Mouse (Mus musculus) heart, postnatal 0 days (tissue): ENCODE results near the gene Galnt11. TPM values are rescaled to one million over a fixed set of nuclear protein-coding genes. Genes with fewer than 3 reads are reported as not detected.
"Not testable (repeated sequence)": the region's sequence is repeated elsewhere in the genome, so short reads cannot be mapped to it uniquely, and the experiment has no call there.

Experiments used
- ATAC-seq: fragments of 200-750 bp; cut with Nextera tagmentation; 2 replicates; pipeline ENCODE4 v1.8.0; 2017; ENCODE audit warnings: low read depth, moderate number of reproducible peaks, moderate library complexity; ENCODE audit not compliant: insufficient read depth
- DNase-seq: peaks from one replicate; pipeline ENCODE4 v3.0.0-alpha.2; 2016; ENCODE audit warnings: low spot score
- H3K27ac ChIP-seq: fragments of 300-500 bp; sonication (generic); 2 replicates; pipeline ENCODE4 v1.5.1; 2014; ENCODE audit warnings: low read depth, mild to moderate bottlenecking
- H3K27me3 ChIP-seq: fragments of 300-500 bp; sonication (generic); 2 replicates; pipeline ENCODE4 v1.6.1; 2014; ENCODE audit warnings: low read length, mixed read lengths; ENCODE audit not compliant: control insufficient read depth, insufficient read depth
- H3K36me3 ChIP-seq: fragments of 300-500 bp; sonication (generic); replicated peaks from 2 replicates; pipeline ENCODE4 v1.6.1; 2014; ENCODE audit warnings: low read length, mixed read lengths; ENCODE audit not compliant: control insufficient read depth, insufficient read depth
- H3K4me1 ChIP-seq: fragments of 300-500 bp; sonication (generic); 2 replicates; pipeline ENCODE4 v1.6.1; 2014; ENCODE audit warnings: antibody characterized with exemption; ENCODE audit not compliant: control insufficient read depth, insufficient read depth
- H3K4me2 ChIP-seq: fragments of 300-500 bp; sonication (generic); 2 replicates; pipeline ENCODE4 v1.6.1; 2014; ENCODE audit warnings: low read depth, mild to moderate bottlenecking, low read length, moderate library complexity
- H3K4me3 ChIP-seq: fragments of 300-500 bp; sonication (generic); 2 replicates; pipeline ENCODE4 v1.5.1; 2014; ENCODE audit warnings: low read depth, low read length
- H3K9ac ChIP-seq: fragments of 300-500 bp; sonication (generic); replicated peaks from 2 replicates; pipeline ENCODE4 v1.6.1; 2014; ENCODE audit warnings: low read depth, low read length, mixed read lengths
- H3K9me3 ChIP-seq: fragments of 300-500 bp; sonication (generic); replicated peaks from 2 replicates; pipeline ENCODE4 v1.6.1; 2016; ENCODE audit warnings: low read length; ENCODE audit not compliant: control insufficient read depth
- CTCF ChIP-seq: IDR thresholded peaks from 2 replicates; pipeline ENCODE4 v1.5.1; 2016; ENCODE audit warnings: antibody characterized with exemption, control low read depth, low read depth
- EP300 ChIP-seq: IDR thresholded peaks from 2 replicates; pipeline ENCODE4 v1.6.1; 2016; ENCODE audit warnings: antibody characterized with exemption, low read depth
- WGBS: fragments of 180-500 bp; shearing (Covaris S2); extraction: QIAGEN DNeasy Blood & Tissue Kit; methylation state at CpG from one replicate; pipeline ENCODE4 v1.1.7; 2014; 5-methylcytosine and 5-hydroxymethylcytosine counted together
- polyA plus RNA-seq: library from polyadenylated mRNA; unstranded; fragments of >200 nt; fragmentation: Nextera tagmentation; extraction: Ambion mirVana; gene quantifications from 2 replicates; pipeline ENCODE4 v1.2.1, GENCODE M21; 2015
- total RNA-seq: library from RNA; depleted of rRNA; stranded (reverse); fragments of >200 nt; gene quantifications from 2 replicates; pipeline ENCODE4 v1.2.3, GENCODE M21; 2014; ENCODE audit warnings: low replicate concordance

Gene Galnt11
- total and polyA plus RNA-seq, 2 experiments from 2014 or later: 28.6 to 31.5 TPM

DNA sequence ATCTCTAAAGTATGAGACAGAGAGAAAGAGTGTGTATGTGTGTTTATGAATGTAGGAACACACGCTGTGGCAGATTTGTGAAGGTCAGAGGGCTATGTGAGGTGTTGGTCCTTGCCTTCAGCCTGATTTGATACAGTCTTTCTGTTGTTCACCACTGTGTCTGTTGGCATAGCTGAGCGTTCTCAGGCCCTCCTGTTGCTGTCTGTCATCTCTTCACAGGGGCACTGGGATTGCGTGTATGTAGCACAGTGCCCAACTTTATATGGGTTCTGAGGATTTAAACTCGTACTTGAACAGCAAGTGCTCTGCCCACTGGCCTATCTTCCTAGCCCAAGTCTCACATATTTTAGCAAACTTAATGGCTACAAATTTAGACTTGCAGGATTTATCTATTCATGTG lies 38.1 kb upstream of the Galnt11 start:
- no peak overlapping the region for H3K9ac ChIP-seq
- no peak overlapping the region for H3K4me3 ChIP-seq
- H3K27me3 ChIP-seq: no peaks in the 10 kb centered on the region
- no peaks in the 10 kb centered on the region for H3K36me3 ChIP-seq
- ATAC-seq: no peak
- H3K9me3 ChIP-seq: no peaks in the 10 kb centered on the region
- H3K4me2 ChIP-seq: no peak overlapping the region
- H3K4me1 ChIP-seq: no peaks in the 10 kb centered on the region
- H3K27ac ChIP-seq: no peak overlapping the region
- 87% methylated on average over 4 of the region's 4 CpGs for WGBS
- TF ChIP-seq CTCF: no peak
- no peak for TF ChIP-seq EP300
- no peak for DNase-seq

DNA sequence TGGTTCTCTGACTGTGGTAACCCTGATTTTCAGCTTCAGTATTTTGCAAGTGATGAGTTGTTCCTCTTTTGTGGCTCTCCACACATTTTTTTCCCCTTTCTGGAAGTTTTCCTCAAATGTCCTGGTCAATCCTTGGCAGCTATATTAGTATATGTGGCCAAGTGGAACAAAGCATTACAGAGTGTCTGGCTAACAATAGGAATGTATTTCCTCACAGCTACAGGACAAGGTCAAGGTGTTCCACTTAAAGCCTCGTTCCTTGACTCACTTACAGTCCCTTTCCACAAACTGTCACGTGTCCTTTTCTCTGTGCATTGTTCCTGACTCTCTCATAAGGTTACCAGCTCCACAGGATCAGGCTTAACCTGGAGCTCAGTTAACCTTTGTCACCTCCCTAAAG lies 37.1 kb upstream of the Galnt11 start:
- no peak overlapping the region for H3K4me3 ChIP-seq
- ATAC-seq: no peak
- TF ChIP-seq CTCF (no peak), EP300 (no peak)
- no peaks in the 10 kb centered on the region for H3K9me3 ChIP-seq
- no peaks in the 10 kb centered on the region for H3K27me3 ChIP-seq
- no peak overlapping the region for H3K27ac ChIP-seq
- peak; percentile 9 for DNase-seq
- H3K36me3 ChIP-seq: no peaks in the 10 kb centered on the region
- H3K9ac ChIP-seq: no peak overlapping the region
- no peak overlapping the region for H3K4me2 ChIP-seq
- H3K4me1 ChIP-seq: no peaks in the 10 kb centered on the region
- 16% methylated on average over 2 of the region's 2 CpGs for WGBS

- Histone ChIP-seq H3K4me2 (no peak overlapping the region), H3K27me3 (no peaks in the 10 kb centered on the region), H3K9ac (no peak overlapping the region), H3K27ac (no peak overlapping the region), H3K4me1 (no peaks in the 10 kb centered on the region), H3K36me3 (no peaks in the 10 kb centered on the region), H3K4me3 (no peak overlapping the region), H3K9me3 (no peaks in the 10 kb centered on the region)
- TF ChIP-seq CTCF: no peak
- DNase-seq: no peak
- ATAC-seq: no peak
These were observed 34.0 kb upstream of the Galnt11 start for GRCm38 (mm10) chr5:25187727-25188126.

DNA sequence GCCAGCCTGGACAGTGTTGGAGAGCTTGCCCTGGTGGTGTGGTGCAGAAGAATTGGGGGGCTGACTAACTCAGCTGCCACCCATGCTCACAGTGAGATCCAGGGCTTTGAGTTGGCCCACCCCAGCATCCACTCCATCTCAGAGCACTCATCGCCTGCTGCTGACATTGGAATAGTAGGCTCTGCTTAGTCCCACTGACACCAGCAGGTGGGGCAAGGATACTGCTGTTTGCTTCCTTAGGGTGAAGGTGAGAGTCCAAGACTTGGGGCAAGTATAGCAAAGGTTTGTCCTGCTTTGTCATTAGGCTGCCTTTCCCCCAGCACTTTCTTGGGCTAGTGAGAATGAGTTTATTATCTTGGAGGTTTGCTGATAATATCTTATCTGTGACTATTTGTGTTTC lies 32.9 kb upstream of the Galnt11 start:
- no peaks in the 10 kb centered on the region for H3K27me3 ChIP-seq
- no peaks in the 10 kb centered on the region for H3K9me3 ChIP-seq
- H3K27ac ChIP-seq: no peak overlapping the region
- 32% methylated on average over 1 of the region's 1 CpGs for WGBS
- no peaks in the 10 kb centered on the region for H3K36me3 ChIP-seq
- no peak overlapping the region for H3K9ac ChIP-seq
- no peak overlapping the region for H3K4me3 ChIP-seq
- no peaks in the 10 kb centered on the region for H3K4me1 ChIP-seq
- TF ChIP-seq CTCF (peak; percentile 78), EP300 (no peak)
- DNase-seq: no peak
- no peak overlapping the region for H3K4me2 ChIP-seq
- ATAC-seq: 0 out of 2 replicates have a peak, but pooled peaks have one; percentile 39

DNA sequence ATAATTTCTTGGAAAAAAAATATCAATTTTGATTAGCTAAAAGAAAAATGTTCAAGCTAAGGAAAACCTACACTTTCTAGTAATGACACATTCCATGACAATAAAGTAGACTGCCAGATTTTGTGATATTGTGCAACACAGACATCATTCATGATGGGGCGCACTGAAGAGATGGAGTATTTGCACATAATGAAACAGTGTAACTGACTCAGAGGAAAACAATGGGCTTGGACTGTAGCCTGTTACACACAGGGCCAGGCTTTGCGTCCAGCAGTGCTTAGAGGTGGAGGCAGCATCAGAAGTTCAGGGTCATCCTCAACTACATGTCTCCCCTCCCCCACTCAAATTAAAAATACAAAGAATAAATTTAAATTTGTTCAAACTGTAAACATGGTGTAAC lies 31.2 kb upstream of the Galnt11 start:
- no peak for DNase-seq
- H3K27me3 ChIP-seq: no peaks in the 10 kb centered on the region
- H3K4me1 ChIP-seq: no peaks in the 10 kb centered on the region
- H3K9ac ChIP-seq: no peak overlapping the region
- H3K36me3 ChIP-seq: no peaks in the 10 kb centered on the region
- ATAC-seq: no peak
- H3K27ac ChIP-seq: no peak overlapping the region
- H3K4me3 ChIP-seq: no peak overlapping the region
- no peaks in the 10 kb centered on the region for H3K9me3 ChIP-seq
- 87% methylated on average over 2 of the region's 2 CpGs for WGBS
- TF ChIP-seq EP300 (no peak), CTCF (no peak)
- no peak overlapping the region for H3K4me2 ChIP-seq

DNA sequence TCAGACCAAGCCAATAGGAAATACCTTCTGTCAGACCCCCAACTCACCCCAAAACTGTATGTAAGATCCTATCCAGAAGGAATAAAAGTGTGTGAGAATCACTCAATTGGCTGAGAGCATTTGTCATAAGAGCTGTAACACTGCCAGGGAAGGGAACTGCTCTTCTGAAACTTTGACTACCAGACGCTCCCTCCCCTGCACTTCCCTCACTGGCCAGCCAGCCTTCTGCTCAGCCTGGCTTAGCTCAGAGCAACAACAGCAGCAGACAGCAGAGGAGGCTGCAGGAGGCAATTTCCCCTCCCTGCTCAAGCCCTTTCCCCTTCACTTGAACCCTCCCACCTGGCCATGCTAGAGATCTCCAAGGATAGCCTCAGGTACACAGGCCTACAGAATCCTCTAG lies 9.8 kb upstream of the Galnt11 start:
- 58% methylated on average over 1 of the region's 1 CpGs for WGBS
- H3K9ac ChIP-seq: no peak overlapping the region
- no peak overlapping the region for H3K27ac ChIP-seq
- H3K4me1 ChIP-seq: no peaks in the 10 kb centered on the region
- H3K36me3 ChIP-seq: no peaks in the 10 kb centered on the region
- DNase-seq: no peak
- no peak overlapping the region for H3K4me2 ChIP-seq
- no peaks in the 10 kb centered on the region for H3K27me3 ChIP-seq
- no peak overlapping the region for H3K4me3 ChIP-seq
- TF ChIP-seq CTCF: no peak
- no peak for TF ChIP-seq EP300
- no peaks in the 10 kb centered on the region for H3K9me3 ChIP-seq
- ATAC-seq: no peak

DNA sequence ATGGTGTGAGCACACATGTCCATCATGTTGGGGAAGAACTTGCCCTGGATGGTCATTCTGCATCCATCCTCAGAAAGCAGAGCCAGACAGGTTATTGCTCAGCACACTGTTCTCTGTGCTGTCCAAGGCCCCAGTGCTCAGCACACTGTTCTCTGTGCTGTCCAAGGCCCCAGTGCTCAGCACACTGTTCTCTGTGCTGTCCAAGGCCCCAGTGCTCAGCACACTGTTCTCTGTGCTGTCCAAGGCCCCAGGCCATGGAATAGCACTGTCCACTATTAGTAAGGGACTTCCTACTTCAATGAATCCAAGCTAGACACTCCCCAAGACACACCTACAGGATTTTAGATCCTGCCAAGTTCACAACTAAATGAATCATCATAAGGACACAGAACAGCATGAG lies 8.5 kb upstream of the Galnt11 start:
- H3K27ac ChIP-seq: not testable (repeated sequence)

More for the DNA sequence above, 8.5 kb upstream of the Galnt11 start:
- not testable (repeated sequence) for ATAC-seq, H3K36me3 ChIP-seq, H3K27me3 ChIP-seq, H3K9me3 ChIP-seq, H3K4me2 ChIP-seq, H3K9ac ChIP-seq, H3K4me1 ChIP-seq, DNase-seq, H3K4me3 ChIP-seq
